Mouse (Mus musculus): ENCODE data around the gene Fads6. TPM values are rescaled to one million over a fixed set of nuclear protein-coding genes. Genes with fewer than 3 reads are reported as not detected.
A peak's percentile ranks its signal among the peaks of the same experiment; 100 is the strongest.

Gene Fads6
- polyA plus RNA-seq (2015; fragmentation: Nextera tagmentation; extraction: Ambion mirVana) = 0.40 and 0.42 TPM in 2 replicates

GRCm38 (mm10) chr11:115297214-115297826, at the start of gene Fads6:
Gene Fads6, minus strand, starts transcription at chr11:115297663.
- under 1% methylated on average over 41 of the region's 44 CpGs for WGBS
- Histone ChIP-seq H3K27ac (ENCODE audit: low read length) (no peak within 1 kb of the TSS), H3K9ac (replicated peaks; ENCODE audit: low read length) (peak within 1 kb of the TSS; percentile 61), H3K9me3 (ENCODE audit: low read length) (no peaks in the 10 kb centered on the region), H3K4me1 (ENCODE audit: insufficient read depth, low read length) (peaks cover 10% of the 10 kb centered on the region; the same call in 1 of the 2 replicates), H3K27me3 (ENCODE audit: insufficient read depth, low read length) (peaks cover 23% of the 10 kb centered on the region), H3K4me3 (ENCODE audit: low read length) (peak within 1 kb of the TSS; percentile 44), H3K4me2 (replicated peaks; ENCODE audit: low read depth, low read length) (peak within 1 kb of the TSS; percentile 61), H3K36me3 (ENCODE audit: insufficient read depth, low read length) (no peaks in the 10 kb centered on the region)
- peak; percentile 80 for ATAC-seq (ENCODE audit: low FRiP score, low TSS enrichment)

- Histone ChIP-seq H3K9me3 (ENCODE audit: low read length) (no peaks in the 10 kb centered on the region), H3K4me3 (ENCODE audit: low read length) (no peak overlapping the region), H3K36me3 (ENCODE audit: insufficient read depth, low read length) (no peaks in the 10 kb centered on the region), H3K4me2 (replicated peaks; ENCODE audit: low read depth, low read length) (no peak overlapping the region), H3K4me1 (ENCODE audit: insufficient read depth, low read length) (peaks cover 10% of the 10 kb centered on the region; the same call in 1 of the 2 replicates), H3K27ac (ENCODE audit: low read length) (no peak overlapping the region), H3K9ac (replicated peaks; ENCODE audit: low read length) (no peak overlapping the region), H3K27me3 (ENCODE audit: insufficient read depth, low read length) (peaks cover 17% of the 10 kb centered on the region)
- 11% methylated on average over 7 of the region's 7 CpGs for WGBS
- ATAC-seq (ENCODE audit: low FRiP score, low TSS enrichment) = no peak
Measured at GRCm38 (mm10) chr11:115345515-115345914, 48.1 kb upstream of the Fads6 start.

DNA sequence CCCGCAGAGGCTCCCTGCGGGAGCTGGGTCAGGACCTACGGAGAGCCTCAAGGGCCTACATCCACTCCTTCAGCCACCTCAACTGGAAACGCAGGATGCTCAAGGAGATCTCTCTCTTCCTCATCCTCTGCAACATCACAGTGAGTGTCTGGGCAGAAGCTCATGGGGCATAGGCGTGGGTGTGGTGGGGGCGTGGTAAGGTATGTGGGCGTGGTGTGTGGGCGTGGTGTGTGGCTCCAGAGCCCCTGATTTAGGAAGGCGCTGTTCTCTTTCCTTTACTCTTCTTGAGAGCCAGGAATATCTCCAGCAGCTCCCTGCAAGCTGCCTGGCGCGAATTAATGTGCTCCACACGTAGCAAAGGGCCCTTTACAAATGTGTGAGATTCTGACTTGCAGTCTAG, 47.5 kb upstream of the Fads6 start:
- Histone ChIP-seq H3K9ac (replicated peaks; ENCODE audit: low read length) (no peak overlapping the region), H3K4me3 (ENCODE audit: low read length) (no peak overlapping the region), H3K27me3 (ENCODE audit: insufficient read depth, low read length) (peaks cover 19% of the 10 kb centered on the region), H3K9me3 (ENCODE audit: low read length) (no peaks in the 10 kb centered on the region), H3K36me3 (ENCODE audit: insufficient read depth, low read length) (no peaks in the 10 kb centered on the region), H3K27ac (ENCODE audit: low read length) (no peak overlapping the region), H3K4me1 (ENCODE audit: insufficient read depth, low read length) (peaks cover 10% of the 10 kb centered on the region; the same call in 1 of the 2 replicates), H3K4me2 (replicated peaks; ENCODE audit: low read depth, low read length) (no peak overlapping the region)
- WGBS = 14% methylated on average over 12 of the region's 12 CpGs
- ATAC-seq (ENCODE audit: low FRiP score, low TSS enrichment) = no peak

DNA sequence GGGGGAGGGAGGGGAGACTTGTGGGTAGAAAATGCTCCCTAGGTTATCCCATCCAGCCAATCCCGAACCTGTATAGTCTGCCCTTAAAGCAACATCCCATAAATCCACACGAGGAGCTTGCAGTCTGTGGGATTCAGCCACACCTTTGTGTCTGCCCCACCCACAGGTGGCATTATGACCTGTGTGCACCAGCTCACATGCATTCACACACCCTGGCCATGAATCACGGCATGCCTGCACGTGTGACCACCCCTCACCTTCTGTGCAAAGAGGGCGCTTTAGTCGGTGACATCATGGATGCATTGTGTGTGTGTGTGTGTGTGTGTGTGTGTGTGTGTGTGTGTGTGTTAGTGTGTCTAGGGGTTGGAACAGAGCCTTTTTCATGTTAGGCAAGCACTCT, 44.4 kb upstream of the Fads6 start:
- H3K9ac ChIP-seq (replicated peaks; ENCODE audit: low read length) = no peak overlapping the region
- H3K27ac ChIP-seq (ENCODE audit: low read length) = no peak overlapping the region
- 59% methylated on average over 6 of the region's 6 CpGs for WGBS
- no peaks in the 10 kb centered on the region for H3K36me3 ChIP-seq (ENCODE audit: insufficient read depth, low read length)
- no peak overlapping the region for H3K4me3 ChIP-seq (ENCODE audit: low read length)
- ATAC-seq (ENCODE audit: low FRiP score, low TSS enrichment) = no peak
- peaks cover 5% of the 10 kb centered on the region; the same call in 1 of the 2 replicates for H3K4me1 ChIP-seq (ENCODE audit: insufficient read depth, low read length)
- no peaks in the 10 kb centered on the region for H3K9me3 ChIP-seq (ENCODE audit: low read length)
- no peak overlapping the region for H3K4me2 ChIP-seq (replicated peaks; ENCODE audit: low read depth, low read length)
- H3K27me3 ChIP-seq (ENCODE audit: insufficient read depth, low read length) = peaks cover 29% of the 10 kb centered on the region

DNA sequence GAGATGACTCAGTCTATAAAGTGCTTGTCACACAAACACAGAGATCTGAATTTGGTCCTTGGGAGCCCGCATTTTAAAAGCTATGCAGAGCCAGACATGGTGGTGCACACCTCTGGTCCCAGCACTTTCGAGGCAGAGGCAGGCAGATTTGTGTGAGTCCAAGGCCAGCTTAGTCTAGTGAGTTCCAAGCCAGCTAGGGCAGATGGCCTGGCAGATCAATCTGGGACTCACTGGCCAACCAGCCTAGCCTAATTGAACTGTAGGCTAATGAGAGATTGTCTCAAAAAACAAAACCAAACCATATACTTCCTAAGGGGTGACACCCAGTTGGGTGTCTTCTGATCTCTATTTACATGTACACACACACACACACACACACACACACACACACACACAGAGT, 43.8 kb upstream of the Fads6 start:
- H3K4me1 ChIP-seq (ENCODE audit: insufficient read depth, low read length) = peaks cover 5% of the 10 kb centered on the region; the same call in 1 of the 2 replicates
- no peak overlapping the region for H3K4me3 ChIP-seq (ENCODE audit: low read length)
- H3K9ac ChIP-seq (replicated peaks; ENCODE audit: low read length) = no peak overlapping the region
- H3K4me2 ChIP-seq (replicated peaks; ENCODE audit: low read depth, low read length) = no peak overlapping the region
- H3K36me3 ChIP-seq (ENCODE audit: insufficient read depth, low read length) = no peaks in the 10 kb centered on the region
- no peak overlapping the region for H3K27ac ChIP-seq (ENCODE audit: low read length)
- no peak for ATAC-seq (ENCODE audit: low FRiP score, low TSS enrichment)
- WGBS = 65% methylated on average over 2 of the region's 2 CpGs
- no peaks in the 10 kb centered on the region for H3K9me3 ChIP-seq (ENCODE audit: low read length)
- peaks cover 35% of the 10 kb centered on the region for H3K27me3 ChIP-seq (ENCODE audit: insufficient read depth, low read length)

DNA sequence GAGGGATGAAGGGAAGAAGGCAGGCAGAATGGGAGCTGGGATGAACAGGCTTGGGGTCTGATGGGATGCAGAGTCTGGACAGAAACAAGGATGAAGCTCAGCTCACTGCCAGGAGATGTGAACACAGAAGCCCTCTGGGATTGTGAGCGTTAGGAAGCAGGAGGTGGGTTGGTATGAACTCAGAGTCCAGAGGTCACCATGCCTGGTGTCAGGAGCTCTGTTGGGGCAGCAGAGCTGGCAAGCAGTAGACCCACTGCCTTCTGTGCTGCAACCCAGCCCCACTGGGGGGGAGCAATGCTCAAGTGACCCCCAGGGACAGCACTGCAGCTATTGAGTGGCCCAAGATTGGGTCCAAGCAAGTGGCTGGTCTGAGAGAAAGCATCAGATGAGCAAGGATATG, 40.4 kb upstream of the Fads6 start:
- Histone ChIP-seq H3K4me3 (ENCODE audit: low read length) (no peak overlapping the region), H3K4me2 (replicated peaks; ENCODE audit: low read depth, low read length) (no peak overlapping the region), H3K9me3 (ENCODE audit: low read length) (no peaks in the 10 kb centered on the region), H3K36me3 (ENCODE audit: insufficient read depth, low read length) (no peaks in the 10 kb centered on the region), H3K27me3 (ENCODE audit: insufficient read depth, low read length) (peaks cover 54% of the 10 kb centered on the region), H3K4me1 (ENCODE audit: insufficient read depth, low read length) (no peaks in the 10 kb centered on the region), H3K9ac (replicated peaks; ENCODE audit: low read length) (no peak overlapping the region), H3K27ac (ENCODE audit: low read length) (no peak overlapping the region)
- no peak for ATAC-seq (ENCODE audit: low FRiP score, low TSS enrichment)
- WGBS = 64% methylated on average over 1 of the region's 1 CpGs

DNA sequence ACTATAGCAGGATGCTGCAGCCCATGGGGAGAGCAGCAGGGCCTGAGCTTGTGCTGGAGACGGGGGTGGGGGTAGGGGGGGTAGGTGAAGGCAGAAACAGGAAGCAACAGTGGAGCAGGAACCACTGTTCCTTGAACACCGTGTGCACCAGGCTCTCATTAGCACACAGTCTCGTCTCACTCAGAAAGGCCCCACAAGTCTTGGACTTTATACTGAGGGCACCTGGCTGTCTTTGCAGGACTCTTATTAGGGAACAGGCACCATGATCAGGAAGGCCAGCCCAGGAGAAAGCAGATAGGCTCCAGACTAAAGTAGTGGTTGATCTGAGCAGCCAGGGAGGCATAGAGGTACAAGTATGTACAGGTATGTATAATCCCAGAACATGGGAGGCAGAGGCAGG, 39.9 kb upstream of the Fads6 start:
- H3K36me3 ChIP-seq (ENCODE audit: insufficient read depth, low read length) = no peaks in the 10 kb centered on the region
- H3K27me3 ChIP-seq (ENCODE audit: insufficient read depth, low read length) = peaks cover 58% of the 10 kb centered on the region
- H3K9me3 ChIP-seq (ENCODE audit: low read length) = no peaks in the 10 kb centered on the region
- H3K27ac ChIP-seq (ENCODE audit: low read length) = no peak overlapping the region
- H3K4me3 ChIP-seq (ENCODE audit: low read length) = no peak overlapping the region
- no peak for ATAC-seq (ENCODE audit: low FRiP score, low TSS enrichment)
- no peak overlapping the region for H3K9ac ChIP-seq (replicated peaks; ENCODE audit: low read length)
- H3K4me1 ChIP-seq (ENCODE audit: insufficient read depth, low read length) = no peaks in the 10 kb centered on the region
- H3K4me2 ChIP-seq (replicated peaks; ENCODE audit: low read depth, low read length) = no peak overlapping the region
- 57% methylated on average over 3 of the region's 3 CpGs for WGBS

DNA sequence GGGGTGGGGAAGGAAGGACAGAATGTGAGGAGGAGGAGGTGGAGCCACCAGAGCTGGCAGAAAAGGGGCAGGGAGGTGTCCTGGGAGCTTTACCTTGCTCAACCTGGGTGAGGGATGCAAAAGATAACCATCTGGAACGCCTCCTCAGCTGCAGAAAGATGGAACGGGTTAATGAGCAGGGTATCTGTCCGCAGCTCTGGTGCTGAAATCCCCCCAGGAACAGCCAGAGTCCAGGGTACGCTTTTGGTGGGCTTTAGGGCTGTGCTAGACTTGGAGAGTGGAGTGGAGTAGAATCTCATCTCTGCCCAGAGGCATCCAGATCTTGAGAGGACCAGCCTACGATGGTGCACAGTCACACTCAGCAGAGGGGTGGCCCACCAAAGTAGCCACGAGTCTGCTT, 38.7 kb upstream of the Fads6 start:
- no peaks in the 10 kb centered on the region for H3K36me3 ChIP-seq (ENCODE audit: insufficient read depth, low read length)
- WGBS = 12% methylated on average over 6 of the region's 6 CpGs
- H3K27me3 ChIP-seq (ENCODE audit: insufficient read depth, low read length) = peaks cover 67% of the 10 kb centered on the region
- H3K9me3 ChIP-seq (ENCODE audit: low read length) = no peaks in the 10 kb centered on the region
- no peaks in the 10 kb centered on the region for H3K4me1 ChIP-seq (ENCODE audit: insufficient read depth, low read length)
- no peak overlapping the region for H3K9ac ChIP-seq (replicated peaks; ENCODE audit: low read length)
- no peak overlapping the region for H3K4me2 ChIP-seq (replicated peaks; ENCODE audit: low read depth, low read length)
- no peak for ATAC-seq (ENCODE audit: low FRiP score, low TSS enrichment)
- no peak overlapping the region for H3K4me3 ChIP-seq (ENCODE audit: low read length)
- H3K27ac ChIP-seq (ENCODE audit: low read length) = no peak overlapping the region

DNA sequence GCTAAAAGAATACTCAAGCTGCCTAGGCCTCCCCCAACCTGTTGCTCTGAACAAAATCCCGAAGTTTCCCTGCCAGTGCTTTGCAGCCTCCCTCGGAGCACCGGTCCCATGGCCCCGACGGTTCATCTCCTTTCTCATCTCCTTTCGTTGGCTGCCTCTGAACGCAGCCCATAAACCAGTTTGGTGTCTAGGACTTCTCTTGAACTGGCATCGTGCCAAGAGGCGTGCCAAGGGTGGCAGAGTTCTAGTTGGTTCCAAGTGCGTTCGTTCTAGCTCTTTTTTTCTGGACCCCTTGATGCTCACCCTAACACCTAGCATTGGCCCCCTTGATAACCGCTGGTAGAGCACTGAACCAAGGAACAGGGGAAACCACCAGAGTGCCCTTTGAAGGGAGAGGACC, 37.8 kb upstream of the Fads6 start:
- ATAC-seq (ENCODE audit: low FRiP score, low TSS enrichment) = no peak
- Histone ChIP-seq H3K9me3 (ENCODE audit: low read length) (no peaks in the 10 kb centered on the region), H3K27me3 (ENCODE audit: insufficient read depth, low read length) (peaks cover 64% of the 10 kb centered on the region), H3K9ac (replicated peaks; ENCODE audit: low read length) (no peak overlapping the region), H3K4me1 (ENCODE audit: insufficient read depth, low read length) (no peaks in the 10 kb centered on the region), H3K36me3 (ENCODE audit: insufficient read depth, low read length) (no peaks in the 10 kb centered on the region), H3K4me3 (ENCODE audit: low read length) (no peak overlapping the region), H3K4me2 (replicated peaks; ENCODE audit: low read depth, low read length) (no peak overlapping the region), H3K27ac (ENCODE audit: low read length) (no peak overlapping the region)
- WGBS = 62% methylated on average over 12 of the region's 12 CpGs

- no peak within 1 kb of the TSS for H3K4me3 ChIP-seq (ENCODE audit: low read length)
- no peaks in the 10 kb centered on the region for H3K9me3 ChIP-seq (ENCODE audit: low read length)
- H3K9ac ChIP-seq (replicated peaks; ENCODE audit: low read length) = no peak within 1 kb of the TSS
- H3K27ac ChIP-seq (ENCODE audit: low read length) = no peak within 1 kb of the TSS
- H3K27me3 ChIP-seq (ENCODE audit: insufficient read depth, low read length) = peaks cover 66% of the 10 kb centered on the region
- no peaks in the 10 kb centered on the region for H3K36me3 ChIP-seq (ENCODE audit: insufficient read depth, low read length)
- 3% methylated on average over 28 of the region's 29 CpGs for WGBS
- no peak within 1 kb of the TSS; the same call in 1 of the 2 replicates for H3K4me2 ChIP-seq (replicated peaks; ENCODE audit: low read depth, low read length)
- ATAC-seq (ENCODE audit: low FRiP score, low TSS enrichment) = no peak
- no peaks in the 10 kb centered on the region for H3K4me1 ChIP-seq (ENCODE audit: insufficient read depth, low read length)
Measured at GRCm38 (mm10) chr11:115334531-115334930, 37.1 kb upstream of the Fads6 start, which contains the start of gene Otop3. Gene Otop3, plus strand, starts transcription at chr11:115334731.
